Mouse (Mus musculus): Measurements from ENCODE around the gene Cdkal1.

Cdkal1 gene

GRCm38 (mm10) chr13:29581762-29582700, 273.4 kb downstream of the Cdkal1 start:
- DNase-seq (ENCODE audit: low spot score in 2 of 2) = peak in 1 of 2 experiments; percentile 31

DNA sequence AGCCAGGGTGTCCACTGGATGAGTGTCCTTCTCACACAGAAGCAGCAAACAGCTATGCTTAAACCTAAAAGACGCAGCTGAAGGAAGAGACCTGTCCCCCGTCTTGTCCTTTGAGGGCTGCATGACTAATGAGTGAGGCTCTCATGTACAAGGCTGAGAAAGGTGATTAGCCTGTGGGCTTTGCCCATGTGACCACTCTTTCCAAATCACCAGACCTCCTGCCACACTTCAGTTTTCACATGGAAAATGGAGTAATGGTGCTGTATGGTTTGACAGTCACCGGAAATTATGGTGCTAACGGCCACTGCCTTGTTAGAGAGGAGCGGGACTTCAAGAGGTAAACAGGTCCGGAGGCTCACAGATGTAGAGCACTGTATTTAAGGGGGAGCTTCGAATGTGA, 274.7 kb downstream of the Cdkal1 start:
- no peak for DNase-seq (ENCODE audit: low spot score in 2 of 2)

DNA sequence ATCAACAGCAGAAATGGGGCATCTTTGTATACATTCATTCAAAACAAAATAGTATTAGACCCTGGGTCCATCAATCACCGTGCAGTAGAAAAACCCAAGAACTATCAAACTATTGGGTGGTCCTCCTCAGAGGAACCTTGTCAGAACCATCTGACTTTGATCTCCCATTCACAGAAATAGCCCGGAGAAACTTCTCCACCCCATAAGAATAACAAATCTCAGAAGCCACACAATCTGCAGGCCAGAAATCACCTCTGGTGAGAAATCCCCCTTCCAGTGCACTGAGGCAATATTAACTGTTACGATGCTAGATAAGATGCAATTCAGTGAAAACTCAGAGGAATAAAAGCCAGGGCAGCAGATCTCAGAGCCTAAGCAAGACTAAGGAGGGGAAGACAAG, 275.5 kb downstream of the Cdkal1 start:
- DNase-seq (ENCODE audit: low spot score in 2 of 2) = no peak

GRCm38 (mm10) chr13:29578621-29579020, 276.9 kb downstream of the Cdkal1 start:
- DNase-seq (ENCODE audit: low spot score in 2 of 2) = no peak

GRCm38 (mm10) chr13:29574784-29575183, 280.7 kb downstream of the Cdkal1 start:
- no peak for DNase-seq (ENCODE audit: low spot score in 2 of 2)

DNA sequence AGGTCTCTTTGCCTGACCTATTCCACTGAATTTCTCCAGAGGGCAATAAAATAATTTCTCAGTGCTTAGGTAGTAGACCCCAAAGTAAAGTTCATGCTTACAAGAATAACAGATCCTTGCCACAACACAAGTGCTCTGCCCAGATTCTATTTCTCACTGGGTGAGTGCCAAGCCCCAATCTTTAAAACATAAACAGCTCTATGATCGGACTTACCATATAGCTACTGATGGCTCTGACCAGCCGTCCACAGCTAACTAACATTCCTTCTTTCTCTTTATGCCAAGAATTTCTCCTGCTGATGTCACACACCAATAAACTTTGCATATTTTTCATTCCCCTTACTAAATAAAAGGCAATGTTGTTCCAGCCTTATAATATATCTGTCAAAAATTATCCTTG, 283.0 kb downstream of the Cdkal1 start:
- no peak for DNase-seq (ENCODE audit: low spot score in 2 of 2)

GRCm38 (mm10) chr13:29565710-29566109, 289.8 kb downstream of the Cdkal1 start:
- DNase-seq (ENCODE audit: low spot score in 2 of 2) = peak in 1 of 2 experiments; percentile 37

GRCm38 (mm10) chr13:29559188-29559587, 296.3 kb downstream of the Cdkal1 start:
- DNase-seq (ENCODE audit: low spot score in 2 of 2) = no peak

DNA sequence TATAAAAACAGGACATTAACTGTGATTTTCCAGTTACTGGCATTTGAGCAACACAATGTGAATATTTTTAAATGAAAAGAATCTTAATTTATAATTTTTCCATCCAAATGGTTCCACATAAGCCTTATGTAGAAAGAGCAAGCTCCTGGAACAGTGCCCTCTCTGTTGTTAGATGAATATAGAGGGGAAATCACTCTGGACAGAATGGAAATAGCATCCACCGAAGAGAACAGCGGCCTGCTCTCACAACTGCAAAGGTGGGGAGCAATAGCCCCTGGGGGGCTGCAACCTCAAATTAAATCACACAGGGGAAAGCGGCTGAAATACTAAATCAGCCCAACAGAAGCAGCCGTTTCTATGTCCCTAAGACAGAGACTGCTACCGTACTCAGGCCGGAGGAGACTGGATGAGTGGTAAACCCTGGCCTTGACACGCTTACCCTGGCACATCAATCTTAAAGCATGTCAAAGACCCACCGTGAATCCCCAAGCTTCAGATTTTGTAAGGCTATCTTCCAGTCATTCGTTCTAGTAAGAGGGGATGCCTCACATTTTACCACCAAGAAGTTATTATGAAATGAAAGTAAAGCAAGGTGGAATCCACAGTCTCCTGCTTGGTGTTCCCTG, 300.2 kb downstream of the Cdkal1 start:
- no peak for DNase-seq (ENCODE audit: low spot score in 2 of 2)

DNA sequence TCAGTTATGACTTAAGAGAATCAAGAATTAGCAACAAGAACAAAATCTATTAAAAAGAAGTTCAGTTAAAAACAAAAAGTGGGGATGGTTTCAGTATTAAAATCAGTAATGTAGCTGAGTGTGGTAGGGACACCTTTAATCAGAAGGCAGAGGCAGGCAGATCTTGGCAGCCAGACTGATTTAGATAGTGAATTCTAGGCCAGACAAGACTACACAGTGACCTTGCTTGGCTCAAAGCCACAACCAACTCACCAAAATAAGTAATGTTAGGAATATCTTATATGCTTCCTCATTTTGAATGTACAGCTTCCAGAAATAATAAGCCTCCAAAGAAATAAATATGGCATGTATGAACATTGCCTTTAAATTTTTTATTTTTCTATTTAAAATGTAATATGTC, 301.7 kb downstream of the Cdkal1 start:
- DNase-seq (ENCODE audit: low spot score in 2 of 2) = no peak

DNA sequence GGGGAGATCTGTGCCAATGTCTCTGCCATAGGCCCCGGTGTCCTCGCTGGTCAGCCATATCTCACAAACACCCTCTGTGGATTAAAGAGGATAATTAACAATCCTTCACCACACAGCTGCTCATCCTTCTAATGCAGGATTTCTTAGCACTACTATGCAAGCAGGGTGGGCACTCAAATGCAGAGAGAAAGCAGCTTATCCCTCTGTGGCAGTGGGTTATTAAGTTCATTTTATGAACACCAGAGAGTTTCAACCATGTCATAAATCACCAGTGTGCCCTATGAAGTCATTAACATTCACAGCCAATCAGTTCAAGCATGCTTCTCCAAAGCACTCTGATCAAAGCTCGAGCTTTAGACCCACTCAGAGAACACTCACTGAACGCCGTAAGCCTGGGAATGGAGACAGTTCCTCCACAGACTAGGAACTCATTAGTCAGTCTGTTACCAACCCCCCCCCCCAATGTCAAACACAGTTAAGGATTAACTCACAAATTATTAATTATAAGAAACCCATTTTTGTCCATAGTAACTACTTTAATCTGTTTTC, 303.1 kb downstream of the Cdkal1 start:
- no peak for DNase-seq (ENCODE audit: low spot score in 2 of 2)

- peak in 1 of 2 experiments; percentile 17 for DNase-seq (ENCODE audit: low spot score in 2 of 2)
These were observed 304.6 kb downstream of the Cdkal1 start for GRCm38 (mm10) chr13:29550886-29551285.

DNA sequence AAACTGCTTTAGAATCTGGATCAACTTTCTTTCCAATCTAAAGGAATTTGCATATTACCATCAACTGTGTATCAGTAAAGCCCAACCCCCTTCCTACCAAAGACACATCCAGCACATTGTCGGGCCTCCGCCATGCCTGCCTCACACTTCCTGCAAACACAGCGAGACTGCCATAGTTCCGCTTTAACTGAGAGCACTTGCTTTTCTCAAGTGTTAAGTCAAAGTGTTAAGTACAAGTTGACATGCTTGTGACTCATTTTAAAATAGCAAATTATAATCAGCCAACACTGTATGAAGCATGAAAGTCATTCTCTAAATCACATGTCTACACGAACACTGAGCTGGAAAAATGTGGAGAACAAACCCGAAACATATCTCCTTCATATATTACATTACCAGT, 305.3 kb downstream of the Cdkal1 start:
- peak in 1 of 2 experiments; percentile 29 for DNase-seq (ENCODE audit: low spot score in 2 of 2)

GRCm38 (mm10) chr13:29549761-29550160, 305.7 kb downstream of the Cdkal1 start:
- DNase-seq (ENCODE audit: low spot score in 2 of 2) = no peak

GRCm38 (mm10) chr13:29537906-29538305, 317.6 kb downstream of the Cdkal1 start:
- DNase-seq (ENCODE audit: low spot score in 2 of 2) = no peak

GRCm38 (mm10) chr13:29533586-29533985, 321.9 kb downstream of the Cdkal1 start:
- no peak for DNase-seq (ENCODE audit: low spot score in 2 of 2)

DNA sequence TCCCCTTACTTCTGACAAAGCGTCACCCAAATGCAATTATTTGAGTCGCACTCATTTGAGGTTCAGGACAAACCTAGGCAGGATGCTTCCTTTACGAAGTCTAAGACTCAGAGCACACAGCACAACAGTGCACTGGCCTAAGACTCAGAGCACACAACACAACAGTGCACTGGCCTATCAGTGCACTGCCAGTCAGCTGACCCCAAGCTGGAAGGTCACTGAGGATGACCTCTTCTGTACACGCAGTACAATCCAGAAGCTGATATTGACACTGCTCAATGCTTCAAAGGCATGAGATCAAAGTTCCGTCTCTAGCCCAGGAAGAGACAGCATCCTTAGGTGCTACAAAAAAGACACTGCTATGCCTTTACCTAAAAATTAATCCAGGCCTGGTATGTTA, 327.1 kb downstream of the Cdkal1 start:
- DNase-seq (ENCODE audit: low spot score in 2 of 2) = no peak

- DNase-seq (ENCODE audit: low spot score in 2 of 2) = no peak
These were observed 334.2 kb downstream of the Cdkal1 start for GRCm38 (mm10) chr13:29521321-29521720.

DNA sequence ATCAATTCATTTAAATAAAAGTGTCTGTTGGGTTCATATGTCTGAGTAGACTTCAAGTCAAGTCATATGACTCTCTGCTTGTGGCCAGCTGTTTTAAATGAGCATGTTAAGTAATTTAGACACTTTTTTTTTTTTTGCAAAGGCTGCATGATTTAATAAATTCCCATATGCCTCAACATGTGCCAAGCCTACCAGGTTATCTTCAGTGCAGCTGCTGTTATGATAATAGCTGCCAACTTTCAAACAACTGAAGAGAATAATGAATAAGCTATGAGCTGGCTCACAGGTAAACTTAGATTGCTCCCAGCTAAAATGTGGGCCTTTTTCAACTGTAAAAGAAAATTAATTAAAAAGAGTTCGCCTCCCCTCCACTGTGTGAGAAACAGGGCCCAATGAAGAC, 341.4 kb downstream of the Cdkal1 start:
- no peak for DNase-seq (ENCODE audit: low spot score in 2 of 2)

DNA sequence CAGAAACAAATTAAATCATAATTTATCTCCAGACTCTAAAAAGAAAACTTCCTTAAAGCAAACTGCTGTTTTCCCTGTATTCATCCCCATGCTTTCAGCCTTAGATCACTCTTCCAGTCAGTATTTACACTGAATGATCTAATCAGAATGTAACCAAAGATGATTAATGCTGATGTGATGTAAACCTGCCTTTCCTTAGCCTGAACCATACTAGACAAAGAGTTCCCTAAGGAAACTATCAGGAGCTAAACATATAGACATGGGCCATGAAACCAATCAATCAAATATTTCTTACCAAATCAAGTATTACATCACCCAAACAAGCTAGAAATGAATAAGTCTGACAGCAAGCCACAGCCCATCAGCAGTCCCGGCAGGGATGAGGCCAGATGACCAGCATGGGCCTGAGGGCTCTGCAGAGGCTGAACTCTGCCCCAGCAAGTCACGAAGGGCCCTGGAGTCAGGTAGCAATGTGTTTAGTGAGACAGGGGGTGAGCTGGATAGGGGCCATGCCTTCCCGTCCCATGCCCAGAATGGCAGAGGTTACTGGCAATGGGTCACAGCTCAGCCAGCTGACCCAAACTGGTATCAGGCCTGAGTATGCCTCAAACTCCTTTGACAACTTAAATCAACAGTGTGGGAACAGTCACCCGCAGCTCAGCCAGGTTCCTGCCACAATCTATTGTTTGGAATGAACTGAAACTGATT, 350.5 kb downstream of the Cdkal1 start:
- no peak for DNase-seq (ENCODE audit: low spot score in 2 of 2)

- peak; percentile 12 to 45 for DNase-seq (ENCODE audit: low spot score in 2 of 2)
These were observed 352.1 kb downstream of the Cdkal1 start for GRCm38 (mm10) chr13:29503147-29504044.

All from frontal cortex, postnatal 36 days (tissue).